Mouse (Mus musculus) retina, embryonic 14.5 days (tissue): ENCODE data around the gene Sec24d.

ENCODE experiments used
- DNase-seq: peaks from one replicate; pipeline ENCODE4 v3.0.0-alpha.2; 2015; ENCODE audit warnings: low spot score

Sec24d gene

GRCm38 (mm10) chr3:123397562-123398481 is 130.6 kb downstream of the Sec24d start:
- no peak for DNase-seq

DNA sequence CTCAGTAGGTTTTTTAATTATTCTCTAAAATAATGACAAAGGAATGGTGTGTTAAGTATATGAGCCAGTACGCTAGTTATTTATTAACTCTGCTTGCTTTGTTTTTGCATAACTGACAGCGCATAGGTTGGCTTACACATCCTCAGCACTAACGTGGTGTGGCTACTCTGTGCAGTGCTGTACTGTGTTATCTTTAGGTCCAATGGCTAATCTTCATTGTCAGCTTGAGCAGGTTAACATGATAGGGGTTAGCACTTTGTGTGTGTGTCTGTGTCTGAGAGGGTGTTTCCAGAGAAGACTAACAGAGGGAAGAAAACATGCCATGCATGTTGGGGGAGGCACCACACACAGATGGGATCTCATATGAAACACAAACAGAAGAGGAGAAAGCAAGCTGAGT is 137.7 kb downstream of the Sec24d start:
- DNase-seq = no peak

GRCm38 (mm10) chr3:123411821-123412578 is 144.7 kb downstream of the Sec24d start:
- DNase-seq = no peak

DNA sequence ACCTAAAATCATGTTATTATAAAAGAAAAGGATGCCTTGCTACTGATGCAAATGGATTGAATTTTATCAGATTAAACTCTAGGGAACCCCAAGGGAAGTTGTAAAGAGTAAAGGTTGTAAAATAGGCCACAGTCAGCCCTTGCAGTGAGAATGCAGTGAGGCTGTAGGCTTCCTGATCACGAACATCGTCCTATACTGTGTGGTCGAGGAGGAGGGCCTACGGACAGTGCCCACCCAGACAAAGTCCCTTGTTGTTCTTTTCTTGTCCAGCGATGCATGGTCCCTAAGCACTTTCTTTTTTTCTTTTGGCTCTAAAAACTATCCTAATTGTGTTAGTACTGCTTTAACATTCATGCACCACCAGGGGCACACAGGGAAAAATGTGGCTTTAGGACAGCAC is 145.9 kb downstream of the Sec24d start:
- DNase-seq = peak; percentile 9
